Mouse (Mus musculus) bone marrow macrophage, adult 2 months (primary cell): ENCODE results near the gene Mindy4.

Experiments used
- CTCF ChIP-seq: IDR thresholded peaks from 2 replicates; pipeline ENCODE4 v1.5.1; 2012; ENCODE audit warnings: low read depth, mild to moderate bottlenecking, low read length, moderate library complexity
- POLR2A ChIP-seq: IDR thresholded peaks from 2 replicates; pipeline ENCODE4 v1.6.1; 2012; ENCODE audit warnings: mild to moderate bottlenecking, low read depth, low read length, borderline replicate concordance

- no peak for TF ChIP-seq POLR2A
- TF ChIP-seq CTCF = no peak
Measured at GRCm38 (mm10) chr6:55319585-55320551, 116.7 kb downstream of the Mindy4 start.
